Mouse (Mus musculus) heart, embryonic 16.5 days (tissue): ENCODE results near the gene Itih3. TPM values are rescaled to one million over a fixed set of nuclear protein-coding genes. Genes with fewer than 3 reads are reported as not detected.

Experiments
- ATAC-seq: fragments of 200-750 bp; cut with Nextera tagmentation; replicated peaks from 2 replicates; pipeline ENCODE4 v1.8.0; 2017; ENCODE audit warnings: moderate number of reproducible peaks; ENCODE audit not compliant: insufficient read depth, low FRiP score; ENCODE audit errors: extremely low read depth
- H3K27ac ChIP-seq: fragments of 300-500 bp; sonication (generic); 2 replicates; pipeline ENCODE4 v1.5.1; 2014; ENCODE audit warnings: mild to moderate bottlenecking, low read length, control low read depth, moderate library complexity
- H3K27me3 ChIP-seq: fragments of 300-500 bp; sonication (generic); 2 replicates; pipeline ENCODE4 v1.6.1; 2014; ENCODE audit warnings: low read length, mixed read lengths; ENCODE audit not compliant: control insufficient read depth, insufficient read depth
- H3K36me3 ChIP-seq: fragments of 300-500 bp; sonication (generic); 2 replicates; pipeline ENCODE4 v1.6.1; 2014; ENCODE audit not compliant: control insufficient read depth, insufficient read depth
- H3K4me1 ChIP-seq: fragments of 300-500 bp; sonication (generic); 2 replicates; pipeline ENCODE4 v1.6.1; 2014; ENCODE audit warnings: low read length, mixed read lengths; ENCODE audit not compliant: control insufficient read depth, insufficient read depth
- H3K4me2 ChIP-seq: fragments of 300-500 bp; sonication (generic); 2 replicates; pipeline ENCODE4 v1.6.1; 2014; ENCODE audit warnings: low read depth, mild to moderate bottlenecking, control low read depth, low read length
- H3K4me3 ChIP-seq: fragments of 300-500 bp; sonication (generic); 2 replicates; pipeline ENCODE4 v1.5.1; 2014; ENCODE audit warnings: mild to moderate bottlenecking, control low read depth, low read length
- H3K9ac ChIP-seq: fragments of 300-500 bp; sonication (generic); 2 replicates; pipeline ENCODE4 v1.6.1; 2014; ENCODE audit warnings: low read length, control low read depth
- H3K9me3 ChIP-seq: fragments of 300-500 bp; sonication (generic); replicated peaks from 2 replicates; pipeline ENCODE4 v1.6.1; 2016; ENCODE audit warnings: low read length; ENCODE audit not compliant: control insufficient read depth
- WGBS: fragments of 180-500 bp; shearing (Covaris S2); extraction: QIAGEN DNeasy Blood & Tissue Kit; methylation state at CpG from one replicate; pipeline ENCODE4 v1.1.7; 2014; 5-methylcytosine and 5-hydroxymethylcytosine counted together
- polyA plus RNA-seq: library from polyadenylated mRNA; unstranded; fragments of >200 nt; fragmentation: Nextera tagmentation; extraction: Ambion mirVana; gene quantifications from 2 replicates; pipeline ENCODE4 v1.2.1, GENCODE M21; 2015

Itih3 gene
- polyA plus RNA-seq, 1 experiment from 2014 or later, result 1.5 TPM

DNA sequence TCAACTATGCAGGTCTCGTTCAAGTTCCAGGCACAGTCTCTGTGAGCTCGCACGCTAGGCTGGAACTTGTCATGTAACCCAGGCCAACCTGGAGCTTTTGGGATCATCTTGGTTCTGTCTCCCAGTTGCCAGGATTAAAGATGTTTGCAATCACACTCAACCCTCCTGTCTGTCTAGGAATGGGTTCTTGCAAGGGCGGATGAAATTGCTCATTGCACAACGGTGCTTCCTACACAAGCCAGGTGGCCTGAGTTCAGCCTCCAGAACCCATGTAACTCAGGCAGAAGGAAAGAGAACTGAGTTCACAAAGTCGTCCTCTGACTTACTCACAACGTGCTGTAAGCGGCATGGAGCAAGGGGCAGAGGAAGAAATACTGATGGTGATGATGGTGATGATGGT, 12.4 kb downstream of the Itih3 start:
- 84% methylated on average over 8 of the region's 8 CpGs for WGBS
- ATAC-seq, result no peak
- Histone ChIP-seq H3K27ac (no peak overlapping the region), H3K27me3 (no peaks in the 10 kb centered on the region), H3K4me2 (no peak overlapping the region), H3K9ac (no peak overlapping the region), H3K36me3 (no peaks in the 10 kb centered on the region), H3K9me3 (no peaks in the 10 kb centered on the region), H3K4me1 (no peaks in the 10 kb centered on the region), H3K4me3 (no peak overlapping the region)

DNA sequence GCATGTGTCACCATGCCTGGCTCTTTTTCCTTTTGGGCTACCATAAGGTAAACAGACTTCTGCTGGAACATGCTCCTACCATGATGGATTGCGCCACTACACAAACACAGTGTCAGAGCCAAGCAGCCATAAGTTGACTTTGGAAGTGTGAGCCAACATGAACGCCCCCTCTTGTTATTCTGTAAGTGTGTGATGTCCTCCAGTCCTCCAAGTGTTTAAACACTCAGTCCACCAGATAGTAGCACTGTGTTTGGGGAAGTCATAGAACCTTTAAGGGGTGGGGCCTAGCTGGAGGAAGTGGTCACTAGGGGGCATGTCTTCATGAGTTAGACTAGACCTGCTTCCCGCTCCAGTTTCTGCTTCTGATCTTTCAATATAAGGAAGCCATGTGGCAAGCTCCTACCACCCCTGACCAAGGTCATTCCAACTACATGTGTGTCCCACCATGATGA, 15.7 kb downstream of the Itih3 start:
- Histone ChIP-seq H3K4me1 (no peaks in the 10 kb centered on the region), H3K27me3 (no peaks in the 10 kb centered on the region), H3K4me2 (no peak overlapping the region), H3K27ac (no peak overlapping the region), H3K9me3 (no peaks in the 10 kb centered on the region), H3K36me3 (no peaks in the 10 kb centered on the region), H3K9ac (no peak overlapping the region), H3K4me3 (no peak overlapping the region)
- WGBS, result 67% methylated on average over 3 of the region's 3 CpGs
- ATAC-seq, result no peak

DNA sequence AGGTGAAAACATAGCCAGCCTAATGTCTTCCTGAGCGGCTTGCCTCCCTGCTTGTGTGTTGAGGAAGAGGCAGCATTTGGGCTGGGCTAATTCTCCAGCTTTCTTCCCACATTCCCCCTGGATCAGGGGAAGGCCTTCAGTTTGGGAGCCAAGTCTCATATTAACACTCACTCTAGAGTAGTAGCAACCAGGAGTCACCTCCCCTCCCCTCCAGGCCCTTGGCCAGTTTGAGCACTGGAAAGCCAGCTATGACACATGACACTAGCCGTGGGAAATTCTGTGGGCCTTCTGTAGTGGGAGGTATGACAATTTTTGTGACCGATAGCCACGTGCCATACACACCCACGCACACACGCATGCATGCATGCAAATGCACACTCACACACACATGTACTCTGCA, 17.6 kb downstream of the Itih3 start:
- H3K9ac ChIP-seq, result no peak overlapping the region
- no peaks in the 10 kb centered on the region for H3K9me3 ChIP-seq
- H3K4me3 ChIP-seq, result no peak overlapping the region
- 79% methylated on average over 6 of the region's 6 CpGs for WGBS
- no peaks in the 10 kb centered on the region for H3K4me1 ChIP-seq
- H3K4me2 ChIP-seq, result no peak overlapping the region
- no peak for ATAC-seq
- no peaks in the 10 kb centered on the region for H3K36me3 ChIP-seq
- no peaks in the 10 kb centered on the region for H3K27me3 ChIP-seq
- H3K27ac ChIP-seq, result no peak overlapping the region

DNA sequence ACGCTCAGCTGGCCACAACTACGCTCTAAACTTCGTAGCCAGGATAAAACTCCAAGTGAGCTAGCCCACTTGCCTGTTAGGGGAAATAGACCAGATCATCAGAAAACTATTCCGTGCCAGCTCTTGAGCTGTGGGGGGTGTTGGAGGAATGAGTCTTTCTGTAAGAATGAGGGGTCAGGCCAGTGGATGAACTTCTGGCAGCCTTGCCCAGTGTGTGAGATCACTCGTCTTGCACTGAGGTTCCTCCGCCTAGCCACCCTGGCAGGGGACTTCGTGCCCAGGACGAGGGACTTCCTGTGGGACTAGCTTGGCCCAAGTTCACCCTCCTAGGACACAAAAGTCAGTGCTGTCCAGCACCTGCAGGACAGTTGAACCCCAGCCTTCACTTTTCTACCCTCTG, 19.3 kb downstream of the Itih3 start:
- no peak overlapping the region for H3K4me3 ChIP-seq
- H3K27me3 ChIP-seq, result no peaks in the 10 kb centered on the region
- ATAC-seq, result no peak
- H3K4me2 ChIP-seq, result no peak overlapping the region
- no peaks in the 10 kb centered on the region for H3K36me3 ChIP-seq
- H3K9ac ChIP-seq, result no peak overlapping the region
- H3K4me1 ChIP-seq, result no peaks in the 10 kb centered on the region
- H3K27ac ChIP-seq, result no peak overlapping the region
- WGBS, result 63% methylated on average over 8 of the region's 8 CpGs
- no peaks in the 10 kb centered on the region for H3K9me3 ChIP-seq

DNA sequence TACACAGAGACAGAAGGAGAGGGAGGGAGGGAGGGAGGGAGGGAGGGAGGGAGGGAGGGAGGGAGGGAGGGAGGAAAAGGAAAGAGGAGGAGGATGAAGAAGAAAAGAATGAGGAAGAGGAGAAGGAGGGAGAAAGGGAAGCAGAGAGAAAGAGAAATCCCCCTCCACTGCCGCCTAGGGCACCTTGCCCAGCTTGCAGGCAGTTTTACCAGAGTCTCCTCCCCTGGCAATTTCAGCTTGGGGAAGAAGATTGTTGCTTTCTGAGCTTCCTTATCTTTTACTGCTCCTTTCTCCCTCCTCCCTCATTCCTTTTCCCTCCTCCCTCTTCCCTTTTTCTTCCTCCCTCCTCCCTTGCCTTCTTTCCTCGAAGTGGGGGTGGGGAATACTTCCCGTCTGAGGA, 20.5 kb downstream of the Itih3 start:
- no peak overlapping the region for H3K4me3 ChIP-seq
- H3K27ac ChIP-seq, result no peak overlapping the region
- H3K36me3 ChIP-seq, result no peaks in the 10 kb centered on the region
- no peak for ATAC-seq
- no peak overlapping the region for H3K4me2 ChIP-seq
- no peaks in the 10 kb centered on the region for H3K9me3 ChIP-seq
- H3K27me3 ChIP-seq, result no peaks in the 10 kb centered on the region
- 60% methylated on average over 3 of the region's 3 CpGs for whole genome bisulfite sequencing
- H3K4me1 ChIP-seq, result no peaks in the 10 kb centered on the region
- H3K9ac ChIP-seq, result no peak overlapping the region

DNA sequence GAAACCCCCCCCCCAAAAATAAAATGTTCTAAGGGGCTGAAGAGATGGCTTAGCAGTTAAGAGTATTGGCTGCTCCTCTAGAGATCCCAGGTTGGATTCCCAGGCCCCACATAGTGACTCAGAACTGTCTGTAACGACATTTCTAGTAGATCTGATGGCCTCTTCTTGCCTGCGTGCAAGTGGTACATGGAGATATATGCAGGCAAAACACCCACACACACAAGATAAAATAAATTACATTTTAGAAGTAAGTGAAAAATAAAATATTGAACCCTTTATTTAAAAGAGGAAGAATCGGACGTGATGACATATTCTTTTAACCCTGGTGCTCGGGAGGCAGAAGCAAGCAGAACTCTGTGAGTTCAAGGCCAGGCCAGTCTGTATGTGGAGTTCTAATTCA, 20.9 kb downstream of the Itih3 start:
- Histone ChIP-seq H3K9ac (no peak overlapping the region), H3K27ac (no peak overlapping the region), H3K4me1 (no peaks in the 10 kb centered on the region), H3K4me3 (no peak overlapping the region), H3K4me2 (no peak overlapping the region), H3K9me3 (no peaks in the 10 kb centered on the region), H3K36me3 (no peaks in the 10 kb centered on the region), H3K27me3 (no peaks in the 10 kb centered on the region)
- 82% methylated on average over 5 of the region's 5 CpGs for WGBS
- ATAC-seq, result no peak

DNA sequence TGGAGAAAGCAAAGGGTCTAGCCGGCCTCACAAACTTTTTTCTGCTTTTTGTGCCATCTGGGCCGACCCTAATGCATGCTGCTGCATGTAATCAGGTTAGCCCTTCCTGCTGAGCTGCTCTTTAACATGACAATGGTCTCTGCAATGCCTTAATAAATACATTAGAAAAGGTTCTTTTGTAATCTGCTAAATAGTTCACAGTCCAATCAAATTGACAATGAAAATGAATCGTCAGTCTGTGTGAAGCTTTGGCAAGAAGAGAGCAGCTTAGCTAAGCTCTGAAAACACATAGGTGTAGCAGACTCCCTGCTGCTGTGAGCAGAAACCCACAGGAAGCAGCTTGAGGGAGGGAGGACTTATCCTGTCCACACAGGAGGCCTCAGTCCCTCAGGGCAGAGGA, 23.6 kb downstream of the Itih3 start:
- ATAC-seq, result no peak
- H3K27me3 ChIP-seq, result no peaks in the 10 kb centered on the region
- H3K4me2 ChIP-seq, result no peak overlapping the region
- no peak overlapping the region for H3K4me3 ChIP-seq
- H3K27ac ChIP-seq, result no peak overlapping the region
- no peak overlapping the region for H3K9ac ChIP-seq
- no peaks in the 10 kb centered on the region for H3K9me3 ChIP-seq
- WGBS, result 57% methylated on average over 3 of the region's 3 CpGs
- no peaks in the 10 kb centered on the region for H3K36me3 ChIP-seq
- H3K4me1 ChIP-seq, result no peaks in the 10 kb centered on the region

DNA sequence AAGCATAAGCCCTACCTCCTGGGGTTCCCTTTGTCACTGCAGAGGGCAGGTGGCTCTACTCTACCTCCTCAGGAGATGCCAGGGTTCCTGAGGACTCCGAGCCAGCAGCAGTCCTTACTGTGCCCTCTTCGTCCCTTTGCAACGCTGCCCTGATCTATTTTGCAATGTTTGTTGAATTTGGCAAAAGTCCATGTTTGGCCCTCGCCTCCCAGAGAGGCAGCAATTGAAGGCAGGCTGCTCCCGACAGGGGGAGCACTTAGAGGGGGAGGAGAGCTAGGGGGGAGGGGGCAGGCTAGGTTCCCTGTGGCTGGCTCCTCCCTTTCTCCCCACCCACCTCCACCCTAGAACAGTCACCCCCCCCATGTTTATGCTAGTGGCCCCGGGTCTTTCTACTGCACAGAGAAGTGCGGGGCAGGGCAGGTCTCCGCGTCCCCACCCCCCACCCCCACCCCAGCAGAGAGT, 35.3 kb downstream of the Itih3 start:
- H3K27me3 ChIP-seq, result no peaks in the 10 kb centered on the region; the same call in 1 of the 2 replicates
- peak; percentile 43; the same call in 1 of the 2 replicates for ATAC-seq
- H3K27ac ChIP-seq, result no peak overlapping the region
- peak overlapping the region; percentile 36; the same call in 1 of the 2 replicates for H3K4me2 ChIP-seq
- no peak overlapping the region for H3K4me3 ChIP-seq
- H3K9ac ChIP-seq, result no peak overlapping the region
- 9% methylated on average over 9 of the region's 9 CpGs for whole genome bisulfite sequencing
- H3K9me3 ChIP-seq, result no peaks in the 10 kb centered on the region
- peaks cover 6% of the 10 kb centered on the region; the same call in 1 of the 2 replicates for H3K4me1 ChIP-seq
- H3K36me3 ChIP-seq, result no peaks in the 10 kb centered on the region

DNA sequence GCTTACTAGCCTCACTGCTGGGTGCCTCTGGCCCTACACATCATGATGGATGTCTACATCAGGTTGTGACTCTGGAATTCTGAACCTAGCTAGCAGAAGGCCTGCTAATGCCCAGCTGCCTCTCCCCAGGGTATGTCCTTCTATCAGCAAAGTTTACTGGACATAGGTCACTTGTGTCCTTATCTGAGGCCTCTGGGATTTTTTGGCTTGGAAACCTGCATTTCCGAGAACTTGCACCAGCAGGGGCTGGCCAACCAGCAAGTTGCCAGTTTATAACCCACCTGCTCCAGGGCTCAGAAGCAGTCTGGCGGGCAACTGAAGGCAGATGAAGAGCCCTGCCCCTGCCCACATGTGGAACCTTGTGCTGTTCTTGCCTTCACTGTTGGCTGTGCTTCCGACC, 37.4 kb downstream of the Itih3 start, which contains the start of gene Itih4:
Gene Itih4, plus strand, starts transcription at position 273 of the 400 bp plus-strand sequence.
- H3K9ac ChIP-seq, result no peak within 1 kb of the TSS
- no peak within 1 kb of the TSS for H3K4me3 ChIP-seq
- no peak within 1 kb of the TSS for H3K27ac ChIP-seq
- no peak for ATAC-seq
- H3K9me3 ChIP-seq, result no peaks in the 10 kb centered on the region
- H3K4me2 ChIP-seq, result no peak within 1 kb of the TSS
- 77% methylated on average over 3 of the region's 3 CpGs for WGBS
- H3K36me3 ChIP-seq, result no peaks in the 10 kb centered on the region
- H3K4me1 ChIP-seq, result peaks cover 6% of the 10 kb centered on the region; the same call in 1 of the 2 replicates
- no peaks in the 10 kb centered on the region; the same call in 1 of the 2 replicates for H3K27me3 ChIP-seq
